ENCODE assay signal across 11 mouse cellular contexts in the genomic region with DNA sequence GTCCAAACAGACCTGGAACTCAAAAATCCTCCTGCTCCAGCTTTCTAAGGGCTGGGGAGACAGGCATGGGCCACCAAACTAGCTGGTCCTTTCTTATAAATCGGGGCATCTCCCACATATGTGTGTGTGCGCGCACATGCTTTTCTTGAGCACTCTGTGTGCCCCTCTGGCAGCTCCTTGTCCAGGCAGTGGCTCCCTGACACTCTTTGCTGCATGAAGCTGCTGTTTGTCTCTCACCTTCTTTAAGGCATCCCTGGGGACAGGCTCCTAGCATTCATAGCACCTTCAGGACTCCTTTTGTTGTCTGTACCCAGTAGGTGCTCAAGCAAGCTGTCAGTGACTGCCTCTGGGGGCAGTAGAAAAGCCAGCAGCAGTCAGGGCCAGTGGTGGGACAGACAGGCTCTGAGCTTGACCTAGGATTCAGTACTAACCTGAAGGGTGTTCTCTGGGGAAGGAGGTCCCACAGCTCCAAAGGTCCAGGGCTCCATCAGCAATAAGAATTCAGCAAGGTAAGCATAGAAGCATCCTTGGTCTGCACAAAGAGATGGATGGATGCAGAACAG. TPM values are rescaled to one million over a fixed set of nuclear protein-coding genes. Genes with fewer than 3 reads are reported as not detected.
"Had no signal": no experiment of that assay in that cellular context is flagged by ENCODE, and none has a peak within 500 bp of the region (broad histone marks: within the 10 kb centered on the region; RNA-seq: fewer than 3 reads in every experiment).

No protein-coding gene starts in this region.

- H3K9ac ChIP-seq: limb, embryonic 15.5 days; liver, embryonic 13.5 days; midbrain, embryonic 15.5 days had no signal

- H3K27me3 ChIP-seq: limb, embryonic 15.5 days; liver, embryonic 13.5 days; midbrain, embryonic 15.5 days had no signal

- H3K36me3 ChIP-seq: limb, embryonic 15.5 days; liver, embryonic 13.5 days; midbrain, embryonic 15.5 days had no signal

- H3K27ac ChIP-seq: left cerebral cortex, adult 2 months; limb, embryonic 15.5 days; liver, embryonic 13.5 days; midbrain, embryonic 15.5 days; stomach, postnatal 0 days had no signal

- ATAC-seq: midbrain, embryonic 15.5 days had no signal

- H3K4me3 ChIP-seq: left cerebral cortex, adult 2 months; limb, embryonic 15.5 days; liver, embryonic 13.5 days; midbrain, embryonic 15.5 days had no signal

- H3K4me2 ChIP-seq: limb, embryonic 15.5 days; liver, embryonic 13.5 days; midbrain, embryonic 11.5 days; midbrain, embryonic 15.5 days had no signal

- H3K9me3 ChIP-seq: limb, embryonic 15.5 days; liver, embryonic 13.5 days; midbrain, embryonic 15.5 days had no signal

- H3K4me1 ChIP-seq: midbrain, embryonic 15.5 days had no signal

- DNase-seq: liver, embryonic 13.5 days; lung, adult 18-20 months; right cerebral cortex, postnatal 14 days had no signal

RNA-seq across cellular contexts. Expression of gene Fam83g, which starts 25.4 kb away (rescaled TPM):
- total RNA-seq: left cerebral cortex, postnatal 25 days; megakaryocyte, adult 5-6 weeks; monocyte, adult 5-6 weeks had no signal
